Mouse (Mus musculus): ENCODE results near the gene Dynll1.
"Not testable (repeated sequence)": the region's sequence is repeated elsewhere in the genome, so short reads cannot be mapped to it uniquely, and the experiment has no call there.

Gene Dynll1

GRCm38 (mm10) chr5:115312816-115313667, 12.2 kb upstream of the Dynll1 start:
- DNase-seq (ENCODE audit: low read depth) = no peak

- DNase-seq (ENCODE audit: low read depth) = no peak
These were observed 11.6 kb upstream of the Dynll1 start for GRCm38 (mm10) chr5:115312354-115312753.

DNA sequence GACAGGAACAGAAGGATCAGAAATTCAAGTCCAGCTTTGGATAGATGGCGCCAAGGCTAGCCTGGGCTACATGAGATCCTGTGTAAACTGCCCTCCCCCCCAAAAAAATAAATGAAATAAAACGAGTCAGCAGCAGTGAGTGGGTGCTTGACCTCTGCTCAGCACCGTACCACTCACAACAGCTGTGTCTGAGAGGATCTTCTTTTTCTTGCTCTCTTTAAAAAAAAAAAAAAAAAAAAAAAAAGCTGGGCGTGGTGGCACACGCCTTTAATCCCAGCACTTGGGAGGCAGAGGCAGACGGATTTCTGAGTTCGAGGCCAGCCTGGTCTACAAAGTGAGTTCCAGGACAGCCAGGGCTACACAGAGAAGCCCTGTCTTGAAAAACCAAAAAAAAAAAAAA, 1.4 kb upstream of the Dynll1 start:
- DNase-seq (ENCODE audit: low read depth) = not testable (repeated sequence)

DNA sequence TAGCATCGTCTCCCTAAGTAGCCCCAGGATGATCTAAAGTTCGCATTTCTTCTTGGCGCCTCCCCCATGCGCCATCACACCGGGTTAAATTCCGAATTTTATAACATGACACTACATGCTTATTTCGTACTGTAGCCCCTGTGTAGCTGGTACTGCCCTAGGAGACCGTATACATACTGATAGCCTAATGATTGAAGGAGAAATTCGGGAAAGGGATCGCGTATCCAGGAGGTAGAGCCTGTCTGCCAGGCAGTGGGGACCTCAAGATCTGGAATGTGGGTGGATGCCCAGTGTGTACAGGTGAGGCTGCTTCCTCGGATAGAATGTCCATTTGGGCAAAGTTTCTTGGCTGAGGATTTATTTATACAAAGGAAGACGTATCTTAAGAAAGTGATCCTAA, 816 bp upstream of the Dynll1 start:
- no peak for DNase-seq (ENCODE audit: low read depth)

DNA sequence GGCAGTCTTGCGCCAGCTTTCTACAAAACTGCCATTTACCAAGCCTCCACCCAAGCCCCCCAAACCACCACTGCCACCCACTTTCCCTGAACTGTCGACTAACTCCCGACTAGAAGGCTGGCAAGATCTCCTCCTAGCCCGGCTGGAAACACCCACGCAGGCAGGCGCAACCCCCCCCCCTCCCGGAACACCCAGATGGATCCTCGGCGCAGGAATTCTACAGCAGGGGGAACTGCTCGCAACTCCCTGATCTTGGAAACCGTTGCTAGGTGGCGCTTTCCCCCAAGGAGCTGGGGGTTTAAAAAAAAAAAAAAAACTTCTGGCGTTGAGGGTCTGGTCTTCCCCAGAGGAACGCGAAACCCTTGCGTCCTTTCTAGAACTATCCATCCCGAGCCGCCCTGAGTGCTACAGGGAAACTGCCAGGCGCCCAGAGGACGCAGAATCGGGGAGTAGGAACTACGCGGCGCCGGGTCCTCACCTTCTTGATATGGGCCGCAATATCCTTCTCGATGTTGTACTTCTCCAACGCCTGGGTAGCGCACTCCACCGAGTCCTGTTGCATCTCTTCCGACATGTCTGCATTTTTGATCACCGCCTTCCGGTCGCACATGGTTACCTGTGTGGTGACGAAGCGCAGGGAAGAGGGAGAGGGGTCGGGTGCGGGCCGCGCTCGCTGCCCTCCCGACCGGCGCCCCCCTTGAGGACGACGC, 609 bp downstream of the Dynll1 start:
- no peak for DNase-seq (ENCODE audit: low read depth)

DNA sequence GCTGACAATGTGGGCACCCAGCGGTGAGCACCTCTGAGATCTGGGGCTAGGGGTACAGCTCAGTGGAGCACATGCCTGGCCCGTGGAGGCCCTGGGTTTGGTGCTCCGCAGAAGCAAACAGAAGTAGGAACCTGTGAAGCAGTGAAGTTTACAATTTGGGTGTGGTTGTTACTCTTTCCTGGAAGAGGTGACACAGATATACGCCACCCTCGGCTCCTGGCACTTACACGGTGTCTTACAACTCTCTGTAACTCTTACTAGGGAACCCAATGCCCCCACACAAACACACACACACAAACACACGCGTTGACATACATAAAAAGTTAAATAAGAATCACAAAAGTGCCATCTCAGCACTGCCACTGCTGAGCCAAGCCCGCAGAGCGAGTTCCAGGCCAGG, 4.5 kb downstream of the Dynll1 start:
- no peak for DNase-seq (ENCODE audit: low read depth)

- no peak for DNase-seq (ENCODE audit: low read depth)
These were observed 6.6 kb downstream of the Dynll1 start for GRCm38 (mm10) chr5:115294173-115294572.

GRCm38 (mm10) chr5:115284735-115285134, 16.1 kb downstream of the Dynll1 start:
- no peak for DNase-seq (ENCODE audit: low read depth)

- no peak for DNase-seq (ENCODE audit: low read depth)
These were observed 20.6 kb downstream of the Dynll1 start for GRCm38 (mm10) chr5:115280050-115280687.

DNA sequence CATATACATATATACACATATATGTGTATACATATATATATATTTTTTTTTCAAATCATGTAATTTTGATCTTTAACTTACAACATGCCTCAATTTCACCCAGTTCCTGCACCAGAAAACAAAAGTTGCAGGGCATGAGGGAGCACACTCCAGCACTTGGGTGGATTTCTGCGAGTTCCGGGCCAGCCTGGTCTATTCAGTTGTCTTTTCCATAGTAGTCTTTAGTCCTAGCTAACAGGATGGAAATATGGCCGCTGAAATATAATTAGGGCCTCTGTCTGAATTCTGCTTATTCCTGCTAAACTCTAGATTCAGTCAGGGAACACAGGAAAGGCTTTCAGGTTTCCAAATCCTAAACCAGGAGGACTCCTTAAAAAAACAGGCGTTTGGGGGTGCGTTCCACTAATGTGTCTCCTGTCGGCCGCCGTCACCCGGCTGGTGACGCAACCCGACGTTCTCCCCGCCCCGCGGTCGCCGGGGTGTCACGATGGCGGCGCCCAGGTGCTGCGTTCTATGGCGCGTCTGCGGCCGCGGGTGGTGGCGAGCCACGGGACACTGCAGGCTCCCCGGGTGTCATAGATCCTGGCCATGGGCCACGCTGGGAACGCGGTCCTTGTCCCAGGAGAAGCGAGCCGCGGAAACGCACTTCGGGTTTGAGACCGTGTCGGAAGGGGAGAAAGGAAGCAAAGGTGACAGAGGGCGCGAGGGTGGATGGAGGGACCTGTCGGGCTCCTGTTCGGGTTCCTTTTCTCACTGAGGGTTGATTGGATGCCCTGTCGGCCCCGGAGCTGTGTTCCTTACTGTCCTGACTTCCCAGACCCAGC, 21.4 kb downstream of the Dynll1 start, which contains the start of gene Coq5:
Gene Coq5, plus strand, starts transcription at position 441 of the 824 bp plus-strand sequence.
- DNase-seq (ENCODE audit: low read depth) = peak; percentile 69

DNA sequence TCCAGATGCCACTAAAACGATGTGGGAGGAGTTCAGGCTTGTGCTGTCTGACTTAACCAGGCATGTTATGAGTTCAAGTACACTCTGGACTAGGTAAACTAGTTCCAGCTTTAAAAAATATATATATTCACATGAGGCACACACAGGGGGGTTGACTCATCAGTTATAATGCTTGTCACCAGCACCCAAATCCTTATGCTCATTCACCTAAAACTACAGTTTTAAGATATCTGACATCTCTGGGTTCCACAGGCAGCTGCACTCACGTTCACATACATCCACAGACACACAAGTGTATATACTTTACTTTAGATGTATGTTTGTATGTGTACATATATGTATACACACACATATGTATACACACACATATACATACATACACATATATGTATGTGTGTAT, 22.0 kb downstream of the Dynll1 start:
- no peak for DNase-seq (ENCODE audit: low read depth)

DNA sequence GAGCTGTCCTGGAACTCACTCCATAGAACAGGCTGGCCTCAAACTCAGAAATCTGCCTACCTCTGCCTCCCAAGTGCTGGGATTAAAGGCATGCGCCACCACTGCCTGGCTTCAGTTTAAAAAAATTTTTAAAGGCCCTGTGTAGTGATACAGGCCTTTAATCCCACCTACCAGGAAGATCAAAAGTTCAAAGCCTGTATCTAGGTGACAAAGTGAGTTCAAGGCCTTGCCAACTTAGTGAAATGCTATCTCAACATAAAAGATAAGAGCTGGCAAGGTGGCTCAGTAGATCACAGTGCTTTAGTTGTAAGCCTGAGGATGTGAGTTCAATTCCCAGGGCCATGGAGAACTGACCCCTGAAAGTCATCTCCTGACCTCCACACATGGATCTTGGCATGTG, 22.7 kb downstream of the Dynll1 start:
- no peak for DNase-seq (ENCODE audit: low read depth)

DNA sequence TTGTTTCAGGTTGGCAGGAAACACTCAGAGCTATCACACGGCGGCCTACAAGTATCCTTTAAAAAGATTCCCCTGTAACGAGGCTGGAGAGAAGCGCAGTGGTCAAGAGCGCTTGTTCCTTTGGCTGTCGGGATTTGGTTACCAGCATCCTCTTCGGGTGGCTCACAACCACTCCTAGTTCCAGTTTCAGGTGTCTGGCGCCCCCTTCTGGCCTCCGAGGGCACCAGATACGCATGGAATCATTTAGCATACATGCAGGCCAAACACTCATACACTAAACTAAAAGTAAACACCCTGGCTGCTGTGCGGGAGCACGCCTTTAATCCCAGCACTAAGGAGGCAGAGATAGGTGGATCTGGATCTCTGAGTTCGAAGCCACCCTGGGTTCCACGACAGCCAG, 24.8 kb downstream of the Dynll1 start:
- DNase-seq (ENCODE audit: low read depth) = no peak

- no peak for DNase-seq (ENCODE audit: low read depth)
These were observed 26.0 kb downstream of the Dynll1 start for GRCm38 (mm10) chr5:115274771-115275170.

DNA sequence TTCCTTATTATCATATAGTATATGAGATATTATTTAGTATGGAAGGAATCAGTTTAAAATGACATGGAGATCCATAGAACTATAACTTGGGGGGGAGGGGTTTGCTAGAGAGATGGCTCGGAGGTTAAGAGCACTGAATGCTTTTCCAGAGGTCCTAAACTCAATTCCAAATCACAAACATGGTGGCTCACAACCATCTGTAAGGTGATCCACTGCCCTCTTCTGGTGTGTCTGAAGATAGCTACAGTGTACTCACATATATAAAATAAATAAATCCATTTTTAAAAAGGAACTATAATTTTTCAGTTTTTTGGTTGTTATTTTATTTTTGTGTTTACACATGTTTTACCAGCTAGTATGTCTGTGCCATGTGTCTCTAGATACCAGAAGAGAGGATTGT, 26.4 kb downstream of the Dynll1 start:
- DNase-seq (ENCODE audit: low read depth) = no peak

GRCm38 (mm10) chr5:115273549-115274135, 27.2 kb downstream of the Dynll1 start:
- no peak for DNase-seq (ENCODE audit: low read depth)

DNA sequence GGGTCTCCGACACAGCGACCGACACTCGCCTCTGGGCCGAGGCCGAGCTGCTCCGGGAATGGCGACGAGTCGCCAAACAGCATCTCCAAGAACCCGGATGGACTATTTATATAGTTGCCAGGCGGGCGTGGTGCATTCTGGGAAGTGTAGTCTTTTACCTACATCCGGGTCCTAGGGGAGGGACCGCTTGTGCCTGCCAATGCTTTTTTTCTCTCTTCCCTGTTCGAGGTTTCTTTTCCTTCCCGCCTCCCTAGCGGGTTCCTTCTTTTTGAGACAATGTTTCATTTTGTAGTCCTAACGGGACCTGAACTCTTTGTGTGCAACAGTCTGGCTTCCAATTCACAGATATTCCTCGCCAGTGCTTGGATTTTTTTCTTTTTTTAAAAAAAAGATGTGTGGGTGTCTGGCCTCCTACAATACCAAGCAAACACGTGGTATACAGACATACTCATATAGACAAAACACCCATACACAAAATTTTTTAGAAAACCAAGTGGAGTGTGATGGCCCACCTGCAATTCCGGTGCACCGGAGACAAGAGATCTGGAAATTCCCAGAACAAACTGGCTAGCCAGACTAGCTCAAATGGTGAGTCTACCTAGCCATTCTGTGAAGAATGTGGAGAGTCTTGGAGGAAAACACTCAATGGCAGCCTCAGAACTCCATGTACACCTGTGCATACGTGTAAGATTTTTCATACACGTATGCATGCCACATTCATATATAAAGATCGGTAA, 27.8 kb downstream of the Dynll1 start, which contains the start of gene Rnf10:
Gene Rnf10, minus strand, starts transcription at position 87 of the 737 bp plus-strand sequence.
- peak; percentile 96 for DNase-seq (ENCODE audit: low read depth)

GRCm38 (mm10) chr5:115271931-115272811, 28.6 kb downstream of the Dynll1 start:
- DNase-seq (ENCODE audit: low read depth) = no peak

GRCm38 (mm10) chr5:115269969-115270368, 30.8 kb downstream of the Dynll1 start:
- DNase-seq (ENCODE audit: low read depth) = no peak

- DNase-seq (ENCODE audit: low read depth) = no peak
These were observed 32.5 kb downstream of the Dynll1 start for GRCm38 (mm10) chr5:115268266-115268665.
